Mouse (Mus musculus) embryonic stem cell, embryonic (primary cell): Measurements from ENCODE around the gene Wbp1.

Experiments used
- CTCF ChIA-PET, 4 experiments: fragments of 300-600 bp in 2 of 4; fragments of 350-600 bp in 2 of 4; sonication (Branson Sonifier 250); formaldehyde crosslinking; loops; one replicate each; lab custom pipeline; 2022; ENCODE audit warnings: inconsistent platforms in 2 of 4; lab: Charles Lee
- POLR2A ChIA-PET, 4 experiments: fragments of 300-600 bp in 2 of 4; fragments of 350-600 bp in 2 of 4; sonication (Branson Sonifier 250); formaldehyde crosslinking; loops; one replicate each; lab custom pipeline; 2022; ENCODE audit warnings: antibody characterized with exemption in 4 of 4, inconsistent platforms in 1 of 4; lab: Charles Lee

The Wbp1 gene

DNA sequence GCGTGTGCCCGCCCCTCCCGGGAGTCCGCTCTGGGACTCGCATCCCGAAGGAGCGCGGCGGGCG is 51.3 kb downstream of the Wbp1 start, which contains the start of gene Tlx2:
Tlx2 (minus strand) TSS at position 47 of the 64 bp plus-strand sequence.
- POLR2A ChIA-PET: interaction anchor here in 3 of 4 experiments (0.6 to 2.5 kb wide), 5 partner anchors 12 to 223 kb away, joined by 3 to 14 read pairs (median 3); partner anchors contain the start of genes Dqx1 (in 1 of the 3) and Wbp1 (in 1 of the 3)
- CTCF ChIA-PET: interaction anchor here in 1 of 4 experiments (1.6 kb wide), 1 partner anchor 74 kb away, joined by 3 read pairs; no protein-coding TSS in a partner anchor

DNA sequence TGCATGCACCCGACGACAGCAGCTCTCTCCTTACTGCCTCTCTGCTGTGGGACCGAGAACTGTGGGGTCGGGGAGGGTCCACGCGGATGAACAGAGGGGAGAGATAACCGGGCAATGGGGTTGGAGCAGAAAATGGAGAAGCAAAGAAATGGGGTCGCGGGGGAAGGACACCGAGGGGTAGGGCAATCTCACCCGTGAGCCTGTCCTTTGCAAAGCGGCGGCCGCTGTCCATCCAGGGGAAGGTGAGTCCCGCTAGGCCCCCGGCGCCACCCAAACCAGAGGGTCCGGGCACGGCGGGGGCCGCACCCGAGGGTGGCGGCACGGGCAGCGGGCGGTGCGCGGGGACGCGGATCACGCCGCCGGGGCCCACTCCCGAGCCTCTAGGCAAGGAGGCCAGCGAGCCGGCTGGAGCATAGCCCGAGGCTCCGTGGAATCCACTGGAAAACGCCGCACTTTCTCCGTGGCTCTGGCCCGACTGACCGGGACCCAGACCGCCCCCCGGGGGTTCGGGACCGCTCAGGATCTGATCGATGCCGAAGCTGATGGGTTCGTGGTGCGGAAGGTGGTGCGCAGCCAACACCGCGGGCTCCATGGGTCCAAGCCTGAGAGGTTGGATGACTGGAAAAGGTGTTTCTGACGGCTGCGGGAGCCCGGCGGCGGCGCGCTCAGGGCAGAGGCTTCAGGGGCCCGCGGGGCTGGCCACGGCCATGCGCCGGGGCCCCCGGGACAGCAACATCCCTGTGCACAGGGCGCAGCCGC is 51.7 kb downstream of the Wbp1 start:
- POLR2A ChIA-PET: interaction anchor here in 3 of 4 experiments (0.6 to 2.5 kb wide), 13 partner anchors 8 to 248 kb away, joined by 3 to 14 read pairs (median 4); partner anchors contain the start of genes Pcgf1 (in 3 of the 3), Dqx1 (in 2 of the 3), Lbx2 (in 1 of the 3) and Wbp1 (in 1 of the 3)
- CTCF ChIA-PET: interaction anchor here in 1 of 4 experiments (1.6 kb wide), 1 partner anchor 73 kb away, joined by 3 read pairs; no protein-coding TSS in a partner anchor
